Mouse (Mus musculus) G1E (cell line): ENCODE results near the gene Gm17662.

Experiments used
- CTCF ChIP-seq: IDR thresholded peaks from 2 replicates; pipeline ENCODE4 v1.5.1; 2012; ENCODE audit warnings: low read depth, low read length, inconsistent platforms, mixed read lengths
- GATA1 ChIP-seq: IDR thresholded peaks from 2 replicates; pipeline ENCODE4 v1.6.1; 2012; ENCODE audit warnings: borderline replicate concordance, low read length, inconsistent platforms, mixed read lengths
- GATA2 ChIP-seq: IDR thresholded peaks from 2 replicates; pipeline ENCODE4 v1.6.1; 2012; ENCODE audit warnings: low read depth, low read length, inconsistent platforms, borderline replicate concordance
- POLR2AphosphoS5 ChIP-seq: IDR thresholded peaks from 2 replicates; pipeline ENCODE4 v1.6.1; 2012; ENCODE audit warnings: low read depth, low read length, inconsistent platforms; ENCODE audit not compliant: insufficient replicate concordance
- TAL1 ChIP-seq: conservative IDR thresholded peaks from 2 replicates; pipeline ENCODE4 v1.6.1; 2012; ENCODE audit warnings: low read depth, low read length, inconsistent platforms, mixed read lengths

DNA sequence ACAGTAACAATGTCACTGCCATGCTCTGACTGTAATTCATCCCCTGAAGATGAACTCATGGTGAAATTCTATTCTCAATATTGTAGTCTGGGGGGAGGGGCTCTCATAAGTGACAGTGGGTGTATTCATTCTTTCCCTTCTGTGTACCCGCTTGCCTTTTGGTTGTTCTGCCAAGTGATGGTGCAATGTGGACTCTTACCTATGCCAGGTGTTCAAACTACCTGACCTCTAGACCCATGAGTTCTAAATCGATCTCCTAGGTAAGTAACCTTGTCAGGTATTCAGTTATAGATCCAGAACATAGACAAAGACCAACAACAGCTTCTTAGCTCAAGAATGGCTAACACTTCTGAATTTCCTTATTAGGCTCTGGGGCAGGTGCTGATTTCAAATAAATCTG, 18.8 kb upstream of the Gm17662 start:
- no peak for TF ChIP-seq CTCF
- TF ChIP-seq POLR2AphosphoS5, result no peak
- no peak for TF ChIP-seq GATA1
- no peak for TF ChIP-seq TAL1
- no peak for TF ChIP-seq GATA2
